Mouse (Mus musculus): Measurements from ENCODE around the gene Whrn.
A peak's percentile ranks its signal among the peaks of the same experiment; 100 is the strongest.

The Whrn gene

GRCm38 (mm10) chr4:63493351-63494121 is 2.3 kb downstream of the Whrn start:
- no peak for DNase-seq

- DNase-seq = no peak
Observed at GRCm38 (mm10) chr4:63491521-63491920, 4.3 kb downstream of the Whrn start.

- no peak for DNase-seq
Observed at GRCm38 (mm10) chr4:63490146-63490545, 5.6 kb downstream of the Whrn start.

GRCm38 (mm10) chr4:63489676-63490075 is 6.1 kb downstream of the Whrn start:
- no peak for DNase-seq

GRCm38 (mm10) chr4:63487916-63488315 is 7.9 kb downstream of the Whrn start:
- no peak for DNase-seq

- no peak for DNase-seq
Observed at GRCm38 (mm10) chr4:63487256-63487655, 8.5 kb downstream of the Whrn start.

GRCm38 (mm10) chr4:63486523-63486922 is 9.3 kb downstream of the Whrn start:
- DNase-seq = no peak

- no peak for DNase-seq
Observed at GRCm38 (mm10) chr4:63483741-63484140, 12.1 kb downstream of the Whrn start.

GRCm38 (mm10) chr4:63480845-63481167 is 15.0 kb downstream of the Whrn start:
- no peak for DNase-seq

- peak; percentile 41 for DNase-seq
Observed at GRCm38 (mm10) chr4:63480098-63480844, 15.5 kb downstream of the Whrn start.

GRCm38 (mm10) chr4:63478036-63478435 is 17.8 kb downstream of the Whrn start:
- DNase-seq = no peak

- no peak for DNase-seq
Observed at GRCm38 (mm10) chr4:63476891-63477290, 18.9 kb downstream of the Whrn start.

- DNase-seq = no peak
Observed at GRCm38 (mm10) chr4:63475208-63475607, 20.6 kb downstream of the Whrn start.

- DNase-seq = no peak
Observed at GRCm38 (mm10) chr4:63474439-63474838, 21.4 kb downstream of the Whrn start.

- DNase-seq = no peak
Observed at GRCm38 (mm10) chr4:63467338-63467737, 28.5 kb downstream of the Whrn start.

GRCm38 (mm10) chr4:63466192-63466591 is 29.6 kb downstream of the Whrn start:
- DNase-seq = no peak

- no peak for DNase-seq
Observed at GRCm38 (mm10) chr4:63460876-63461525, 34.8 kb downstream of the Whrn start.

- peak; percentile 19 for DNase-seq
Observed at GRCm38 (mm10) chr4:63459141-63459789, 36.5 kb downstream of the Whrn start.

GRCm38 (mm10) chr4:63456547-63456946 is 39.2 kb downstream of the Whrn start:
- DNase-seq = no peak

- no peak for DNase-seq
Observed at GRCm38 (mm10) chr4:63453939-63454513, 41.8 kb downstream of the Whrn start.

GRCm38 (mm10) chr4:63452555-63452954 is 43.2 kb downstream of the Whrn start:
- DNase-seq = no peak

- DNase-seq = no peak
Observed at GRCm38 (mm10) chr4:63450551-63450950, 45.2 kb downstream of the Whrn start.

Measured in right cerebral cortex, postnatal 25 days (tissue).